Mouse (Mus musculus): Measurements from ENCODE around the gene Phyhipl.

Phyhipl gene

GRCm38 (mm10) chr10:70631142-70631541 is 24.6 kb downstream of the Phyhipl start:
- DNase-seq, result no peak

- no peak for DNase-seq
These were observed 32.3 kb downstream of the Phyhipl start for GRCm38 (mm10) chr10:70623461-70623860.

- no peak for DNase-seq
These were observed 39.4 kb downstream of the Phyhipl start for GRCm38 (mm10) chr10:70616377-70616776.

GRCm38 (mm10) chr10:70611633-70612032 is 44.1 kb downstream of the Phyhipl start:
- no peak for DNase-seq

GRCm38 (mm10) chr10:70599925-70600305 is 55.9 kb downstream of the Phyhipl start:
- peak in 1 of 2 experiments; percentile 4 for DNase-seq

DNA sequence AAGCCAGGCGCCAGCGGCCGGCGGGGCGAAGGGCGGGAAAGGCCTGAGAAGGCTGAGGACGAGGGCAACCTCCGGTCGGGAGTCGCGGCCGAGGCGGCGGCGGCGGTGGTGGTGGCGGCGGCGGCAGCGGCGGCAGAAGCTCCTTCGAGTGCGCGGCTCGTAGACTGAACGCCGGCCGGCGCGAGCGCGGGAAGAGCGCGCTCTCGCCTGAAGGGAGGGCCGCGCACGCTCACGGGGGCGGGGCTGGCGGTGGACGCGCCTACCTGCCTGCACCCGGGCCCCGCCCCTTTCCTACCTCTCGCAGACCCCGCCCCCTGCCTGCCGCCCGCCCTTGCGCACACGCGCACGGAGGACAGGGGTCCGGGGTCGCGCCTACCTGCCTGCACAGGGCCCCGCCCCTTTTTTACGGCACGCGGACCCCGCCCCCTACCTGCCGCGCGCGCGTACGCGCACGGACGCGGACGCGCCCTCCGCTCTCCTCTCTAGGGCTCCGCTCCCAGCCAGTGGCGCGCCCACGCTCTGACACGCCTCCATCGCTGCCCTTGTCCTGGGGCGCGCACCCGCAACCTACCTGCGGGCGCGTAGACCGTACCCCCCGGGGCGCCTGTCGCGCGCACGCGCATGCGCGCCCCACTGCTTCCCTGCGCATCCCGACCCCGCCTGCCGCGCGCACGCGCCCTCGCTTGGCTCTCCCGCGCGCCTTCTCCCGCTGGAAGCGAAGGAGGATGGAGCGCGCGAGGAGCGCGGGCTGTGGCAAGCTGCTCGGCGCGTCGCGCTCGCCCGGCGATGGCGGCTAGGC is 56.4 kb downstream of the Phyhipl start:
- DNase-seq, result peak; percentile 27 to 52

GRCm38 (mm10) chr10:70598516-70599125 is 57.1 kb downstream of the Phyhipl start:
- peak; percentile 2 to 5 for DNase-seq

DNA sequence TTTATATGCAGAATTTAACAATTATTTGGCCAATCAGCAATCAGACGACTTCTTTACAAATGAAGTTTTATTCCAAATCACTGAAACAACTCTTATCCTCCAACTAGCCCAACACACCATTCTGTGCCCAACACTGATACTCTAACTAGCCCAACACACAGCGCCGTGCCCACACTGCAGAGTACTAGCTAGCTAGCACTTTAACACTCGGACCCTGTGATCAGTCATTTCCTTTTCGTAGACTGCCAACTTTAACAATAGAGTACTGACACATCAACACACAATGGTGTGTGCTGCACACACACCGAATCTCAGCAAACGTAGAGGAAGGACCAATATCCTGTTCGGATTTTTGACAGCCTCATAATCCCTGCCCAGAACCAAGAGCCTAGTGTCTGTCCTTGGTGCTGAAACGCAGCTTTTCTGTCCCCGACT is 57.7 kb downstream of the Phyhipl start:
- no peak for DNase-seq

DNA sequence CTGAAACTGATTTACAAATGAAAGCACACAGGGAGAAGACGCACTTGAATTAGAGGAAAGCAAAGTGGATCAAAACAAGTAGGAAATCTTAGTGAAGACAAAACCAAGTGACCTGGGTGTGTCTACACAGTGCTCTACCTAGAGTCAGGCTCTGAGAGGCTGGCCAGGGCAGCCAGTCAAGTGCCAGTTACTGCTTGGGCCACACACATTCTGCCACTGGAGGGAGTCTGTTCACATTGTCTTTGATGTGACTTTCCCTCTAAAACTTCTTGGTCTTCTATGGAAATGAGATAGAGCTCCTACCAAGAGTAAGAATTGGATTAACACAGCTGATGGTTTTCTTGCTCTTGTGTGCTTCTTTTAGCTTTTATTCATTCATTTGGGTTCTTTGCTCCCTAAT is 61.8 kb downstream of the Phyhipl start:
- DNase-seq, result no peak

DNA sequence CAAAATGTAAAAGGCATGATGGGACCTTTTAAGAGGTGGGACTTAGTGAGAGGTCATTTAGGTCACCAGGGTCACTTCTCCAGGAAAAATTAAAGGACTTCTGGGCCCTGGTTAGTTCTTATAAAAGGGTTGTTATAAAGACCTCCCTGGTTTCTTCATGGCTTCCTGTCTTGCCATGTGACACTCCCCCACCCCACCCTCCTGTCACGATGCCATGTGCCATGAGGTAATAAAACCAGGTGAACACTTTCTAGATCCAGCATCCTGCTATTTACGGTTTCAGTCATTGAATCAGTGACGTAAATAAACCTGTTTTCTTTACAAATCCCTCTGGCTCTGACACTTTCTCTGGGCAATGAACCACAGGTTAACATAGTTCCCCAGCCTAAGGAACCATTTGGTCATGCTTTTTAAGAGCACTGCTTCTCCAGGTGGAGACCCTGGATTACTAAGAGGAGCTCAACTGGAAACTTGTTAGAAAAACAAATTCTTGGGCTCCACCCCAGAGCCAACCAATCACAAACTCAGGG is 68.8 kb downstream of the Phyhipl start:
- DNase-seq, result no peak

- DNase-seq, result no peak
These were observed 71.6 kb downstream of the Phyhipl start for GRCm38 (mm10) chr10:70584171-70584570.

DNA sequence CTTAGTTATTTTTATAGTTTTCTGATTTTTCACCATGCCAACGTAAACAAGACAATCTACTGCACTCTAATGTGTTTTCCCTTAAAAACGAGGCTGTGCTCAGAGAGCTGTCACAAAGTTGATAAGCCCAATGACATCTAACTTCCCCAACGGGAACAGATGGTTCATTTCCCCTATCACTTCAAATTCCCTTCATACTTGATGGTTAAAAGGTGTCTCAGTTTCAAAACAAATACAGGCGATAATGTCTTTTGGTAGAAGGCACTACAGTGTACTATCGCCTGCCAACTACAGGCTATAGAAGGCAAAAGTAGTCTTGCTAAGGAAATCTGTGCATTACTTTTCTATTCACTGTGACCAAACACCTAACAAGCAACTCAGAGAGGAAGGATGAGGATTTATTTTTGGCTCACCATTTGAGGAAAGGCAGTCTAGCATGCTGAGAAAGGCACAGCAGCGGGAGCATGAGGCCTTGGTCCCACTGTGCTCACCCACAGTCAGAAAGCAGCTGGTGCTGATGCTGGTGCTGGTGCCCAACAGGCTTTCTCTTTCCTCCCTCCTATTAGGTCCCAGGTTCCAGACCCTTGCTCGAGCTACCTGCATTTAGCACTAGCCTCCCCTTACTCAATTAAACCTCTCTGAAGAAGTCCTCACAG is 74.1 kb downstream of the Phyhipl start:
- DNase-seq, result no peak

DNA sequence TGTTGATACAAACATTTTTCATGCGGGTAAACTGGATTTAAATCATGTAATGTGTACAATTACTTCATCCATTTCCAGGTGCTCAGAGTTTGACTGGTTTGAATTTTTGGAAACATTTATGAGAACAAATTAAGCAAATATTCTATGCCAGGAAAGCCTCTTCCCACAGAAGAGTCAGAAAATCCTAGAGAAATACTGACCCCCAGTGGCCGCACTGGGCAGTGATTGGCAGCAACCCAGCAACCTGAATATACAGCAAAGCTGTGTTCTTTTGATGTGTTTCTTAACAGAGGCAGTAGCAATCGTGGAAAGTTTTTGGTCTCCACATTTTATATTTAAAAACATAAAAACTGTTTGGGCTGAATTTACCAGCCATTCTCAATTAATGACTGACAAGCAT is 92.1 kb downstream of the Phyhipl start:
- DNase-seq, result peak in 1 of 2 experiments; percentile 3

DNA sequence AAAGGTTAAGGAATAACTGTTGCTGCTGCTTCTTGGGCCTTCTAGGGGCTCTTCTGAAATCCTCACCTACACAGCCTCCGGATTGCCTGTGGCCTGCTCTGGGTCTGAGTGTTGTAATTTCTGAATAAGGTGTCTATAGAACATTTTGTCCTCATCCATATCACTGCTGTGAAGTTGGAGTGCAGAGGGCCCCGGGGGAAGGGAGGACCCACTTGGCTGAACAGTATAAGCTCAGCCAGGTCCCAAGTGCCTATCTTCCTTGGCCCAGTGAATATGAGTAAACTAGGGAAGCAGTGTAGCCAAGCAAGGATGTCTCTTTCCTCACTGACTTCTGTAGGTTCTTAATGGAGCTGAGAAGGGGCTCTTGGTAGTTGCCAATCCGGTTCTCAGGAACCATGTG is 103.2 kb downstream of the Phyhipl start:
- no peak for DNase-seq

DNA sequence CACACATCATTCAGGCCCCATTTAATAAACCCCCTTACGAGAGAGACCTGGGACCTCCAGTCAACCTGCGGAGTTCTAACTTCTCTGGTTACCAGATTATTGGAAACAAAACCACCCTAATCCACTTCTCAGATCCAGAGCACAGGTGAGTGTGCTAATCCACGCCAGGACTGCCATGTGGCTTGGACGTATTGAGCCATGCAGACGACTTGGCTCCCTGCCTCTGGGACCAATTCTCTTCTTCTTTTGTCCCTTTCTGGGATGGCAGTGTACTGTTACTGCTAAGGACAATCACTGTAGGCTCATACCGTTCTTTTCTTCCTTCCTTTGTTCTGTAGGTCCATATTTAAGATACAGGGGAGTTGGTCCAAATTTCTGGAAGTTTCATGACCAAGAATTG is 112.9 kb downstream of the Phyhipl start:
- DNase-seq, result no peak

DNA sequence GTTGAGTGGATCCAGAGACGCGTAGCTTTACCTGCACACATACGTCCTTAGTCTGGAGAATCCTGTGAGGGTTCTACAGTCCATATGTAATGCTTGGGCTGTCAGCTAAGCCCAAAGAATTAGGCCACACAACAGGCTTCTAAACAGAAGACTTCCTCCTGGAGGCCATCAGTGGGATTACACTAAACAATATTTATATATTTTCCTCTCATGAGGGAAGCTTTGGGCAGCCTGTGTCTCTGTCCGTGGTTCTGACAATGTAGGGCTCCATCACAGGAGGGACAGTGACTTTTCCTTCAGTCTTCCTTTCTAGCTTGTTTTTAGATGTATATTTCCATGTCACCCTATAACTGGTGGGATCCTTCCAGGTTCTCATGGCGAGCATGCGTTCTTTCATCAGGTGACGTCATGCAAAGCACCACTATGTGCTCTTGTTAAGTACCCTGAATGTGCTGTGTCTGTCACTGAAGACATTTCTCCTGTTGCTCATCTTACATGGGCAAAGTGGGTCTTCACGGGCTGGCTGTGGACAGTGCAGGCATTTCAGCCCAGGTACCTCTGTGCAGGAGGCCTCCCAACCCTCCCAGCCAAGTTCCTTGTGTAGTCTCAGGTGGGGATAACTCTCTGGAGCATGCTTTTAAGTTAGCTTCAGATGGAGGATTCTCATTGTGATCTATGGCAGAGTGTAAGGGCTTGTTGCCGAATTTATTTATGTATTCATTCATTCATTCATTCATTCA is 115.1 kb downstream of the Phyhipl start:
- no peak for DNase-seq

GRCm38 (mm10) chr10:70539251-70539650 is 116.5 kb downstream of the Phyhipl start:
- DNase-seq, result no peak

DNA sequence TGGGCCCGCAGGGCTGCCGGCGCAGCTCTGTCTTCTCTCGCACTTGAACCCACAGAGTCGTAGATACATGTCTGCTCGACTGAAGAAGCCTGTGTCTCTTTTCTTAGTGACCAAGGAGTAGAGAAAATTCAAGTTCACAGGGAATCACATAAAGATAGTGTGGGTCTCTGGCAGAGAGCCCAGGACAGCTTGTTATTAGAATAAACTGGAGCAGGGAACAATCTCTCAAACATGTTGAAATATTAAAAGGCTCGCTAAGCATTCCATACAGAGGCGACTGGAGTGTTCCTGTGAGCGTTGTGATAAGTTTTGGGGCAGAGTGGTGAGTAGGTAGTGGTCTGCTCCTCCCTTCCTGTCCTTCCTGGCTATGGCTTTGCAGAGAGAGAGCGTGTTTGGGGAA is 118.1 kb downstream of the Phyhipl start:
- no peak for DNase-seq

DNA sequence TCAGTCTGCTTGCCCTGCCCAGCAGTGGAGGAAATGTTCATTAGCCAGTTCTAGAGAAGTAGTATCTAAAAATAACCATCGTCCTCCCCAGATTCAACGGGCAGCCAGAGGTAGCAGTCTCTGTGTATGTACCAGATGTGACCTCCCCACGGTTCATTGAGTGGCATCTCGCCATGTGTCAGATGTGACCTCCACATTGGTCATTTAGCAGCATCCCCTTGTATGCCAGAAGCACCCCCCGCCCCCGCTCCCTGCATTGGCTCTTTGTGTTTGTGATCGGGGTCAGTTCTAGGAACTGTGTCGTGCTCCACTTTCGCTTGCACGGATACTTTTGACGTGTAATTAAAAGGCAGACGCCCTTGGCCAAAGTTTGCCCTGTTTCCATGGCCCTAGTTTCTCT is 120.4 kb downstream of the Phyhipl start:
- DNase-seq, result no peak

- no peak for DNase-seq
These were observed 121.2 kb downstream of the Phyhipl start for GRCm38 (mm10) chr10:70534571-70534970.

DNA sequence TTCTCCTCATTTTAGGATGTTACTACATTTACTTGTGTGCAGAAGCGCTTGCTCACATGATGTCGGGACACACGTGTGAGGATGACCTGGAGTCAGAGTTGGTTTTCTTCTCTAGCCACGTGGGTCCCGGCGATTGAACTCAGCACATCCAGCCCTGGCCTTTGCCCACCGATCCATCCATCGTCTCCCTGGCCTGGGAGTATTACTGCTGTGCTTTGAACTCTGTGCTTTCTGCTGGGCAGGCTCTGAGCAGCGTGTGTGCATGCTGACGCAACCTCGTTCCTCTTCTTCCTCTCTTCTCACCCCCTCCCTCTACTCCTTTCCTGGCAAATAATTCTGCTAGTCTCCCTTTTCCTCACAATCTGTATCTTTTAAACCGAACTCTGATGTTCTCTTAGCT is 121.8 kb downstream of the Phyhipl start:
- DNase-seq, result no peak

GRCm38 (mm10) chr10:70533301-70533781 is 122.4 kb downstream of the Phyhipl start:
- DNase-seq, result no peak

DNA sequence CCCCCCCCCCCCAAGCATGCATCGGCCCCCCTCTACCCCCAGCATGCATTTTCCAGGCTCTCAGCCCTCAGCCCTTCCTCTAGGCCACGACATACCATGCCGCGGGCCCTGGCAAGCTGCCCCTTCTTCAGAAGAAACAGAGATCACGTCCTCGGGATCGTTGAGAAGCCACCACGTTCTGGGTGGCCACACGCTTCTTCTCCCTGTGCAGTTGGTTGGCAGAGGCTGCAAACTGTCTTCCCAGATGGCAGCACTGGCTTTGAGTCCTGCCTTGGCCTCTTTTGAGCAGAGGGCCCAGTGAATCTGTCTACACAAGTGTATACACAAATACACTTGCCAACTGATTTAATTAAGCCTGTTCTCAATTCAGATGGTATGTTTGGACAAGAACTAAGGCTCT is 123.5 kb downstream of the Phyhipl start:
- DNase-seq, result no peak

All from thymus, postnatal 36 days (tissue).